ENCODE assay signal across 13 mouse cellular contexts in the genomic region with DNA sequence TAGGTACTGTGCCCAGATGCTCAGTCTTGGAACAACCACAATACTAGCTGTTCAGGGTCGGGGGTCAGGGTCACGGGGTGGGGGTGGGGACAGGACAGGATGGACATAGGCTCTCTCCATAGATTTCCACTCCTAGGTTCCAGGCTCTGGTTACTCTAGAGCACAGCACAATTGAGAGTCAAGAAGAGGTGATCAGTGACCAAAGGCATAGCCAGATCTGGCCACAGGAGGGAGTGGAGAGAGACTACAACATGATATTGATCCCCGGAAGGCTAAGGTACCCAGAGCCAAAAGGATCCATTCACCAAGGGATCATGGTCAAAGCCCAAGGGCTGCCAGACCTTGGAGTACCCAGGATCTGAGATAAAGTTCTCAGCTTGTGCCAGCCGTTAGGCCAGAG. TPM values are rescaled to one million over a fixed set of nuclear protein-coding genes. Genes with fewer than 3 reads are reported as not detected.
A peak's percentile ranks its signal among the peaks of the same experiment; 100 is the strongest.
DNase-seq lines count a peak whose midpoint lies in the region; ATAC-seq and TF ChIP-seq lines count a peak whose summit lies in the region.
"Had no signal": no experiment of that assay in that cellular context is flagged by ENCODE, and none has a peak within 500 bp of the region (broad histone marks: within the 10 kb centered on the region; RNA-seq: fewer than 3 reads in every experiment).

No protein-coding gene starts in this region.

- 46% methylated on average over 4 of the region's 4 CpGs for WGBS in forebrain, embryonic 12.5 days
- 55% methylated on average over 4 of the region's 4 CpGs for WGBS in hindbrain, embryonic 16.5 days
- 46% methylated on average over 4 of the region's 4 CpGs for WGBS in neural tube, embryonic 13.5 days

- peak overlapping the region; percentile 81 for H3K4me3 ChIP-seq in left cerebral cortex, adult 2 months
- H3K4me3 ChIP-seq in forebrain, embryonic 12.5 days (replicated peaks) = peak overlapping the region; percentile 65; the same call in 1 of the 2 replicates
- no peak overlapping the region; the same call in 1 of the 2 replicates for H3K4me3 ChIP-seq in hindbrain, embryonic 16.5 days (ENCODE audit: low read length)
- peak overlapping the region; percentile 69 for H3K4me3 ChIP-seq in neural tube, embryonic 13.5 days

- ATAC-seq in forebrain, embryonic 12.5 days (ENCODE audit: low FRiP score) = no peak
- no peak for ATAC-seq in hindbrain, embryonic 16.5 days
- ATAC-seq in neural tube, embryonic 13.5 days (ENCODE audit: low read depth) = no peak

- peak overlapping the region; percentile 84 for H3K27ac ChIP-seq in left cerebral cortex, adult 2 months
- H3K27ac ChIP-seq in forebrain, embryonic 12.5 days = no peak overlapping the region
- no peak overlapping the region for H3K27ac ChIP-seq in hindbrain, embryonic 16.5 days (ENCODE audit: low read depth, low read length)
- H3K27ac ChIP-seq in neural tube, embryonic 13.5 days (replicated peaks) = no peak overlapping the region

- peaks cover 54% of the 10 kb centered on the region for H3K4me1 ChIP-seq in forebrain, embryonic 12.5 days
- peaks cover 28% of the 10 kb centered on the region for H3K4me1 ChIP-seq in hindbrain, embryonic 16.5 days (ENCODE audit: control insufficient read depth, insufficient read depth, low read depth, low read length)
- peaks cover 61% of the 10 kb centered on the region for H3K4me1 ChIP-seq in neural tube, embryonic 13.5 days (replicated peaks)

- intact Hi-C loops in left cerebral cortex, adult 2 months (cut with DNase I) = loop anchor here (5.0 to 10.0 kb wide), 2 partner anchors 152 to 330 kb away; a partner anchor contains a TSS
- intact Hi-C loops in left cerebral cortex, postnatal 4 days (cut with DNase I) = loop anchor here (5.0 kb wide), 1 partner anchor 52 kb away; no protein-coding TSS in a partner anchor

- peak overlapping the region; percentile 79 for H3K4me2 ChIP-seq in forebrain, embryonic 12.5 days
- H3K4me2 ChIP-seq in hindbrain, embryonic 16.5 days (ENCODE audit: low read length) = peak overlapping the region; percentile 100; the same call in 1 of the 2 replicates
- peak overlapping the region; percentile 96 for H3K4me2 ChIP-seq in neural tube, embryonic 13.5 days

- peaks cover 99% of the 10 kb centered on the region for H3K27me3 ChIP-seq in forebrain, embryonic 12.5 days
- peaks cover 46% of the 10 kb centered on the region for H3K27me3 ChIP-seq in hindbrain, embryonic 16.5 days (replicated peaks; ENCODE audit: control insufficient read depth, insufficient read depth, low read length)
- H3K27me3 ChIP-seq in neural tube, embryonic 13.5 days = peaks cover 94% of the 10 kb centered on the region

- no peak; the same call in none of the 2 replicates for TF ChIP-seq CTCF in left cerebral cortex, adult 2 months (IDR thresholded peaks at IDR 0.05)

- H3K9me3 ChIP-seq in forebrain, embryonic 12.5 days = no peaks in the 10 kb centered on the region
- H3K9me3 ChIP-seq in hindbrain, embryonic 16.5 days (ENCODE audit: control insufficient read depth, low read length) = no peaks in the 10 kb centered on the region
- H3K9me3 ChIP-seq in neural tube, embryonic 13.5 days = no peaks in the 10 kb centered on the region

- H3K9ac ChIP-seq in forebrain, embryonic 12.5 days = 0 out of 2 replicates have a peak overlapping the region, but pooled peaks have one; percentile 61
- no peak overlapping the region; the same call in 1 of the 2 replicates for H3K9ac ChIP-seq in hindbrain, embryonic 16.5 days (ENCODE audit: low read depth, low read length)
- H3K9ac ChIP-seq in neural tube, embryonic 13.5 days = no peak overlapping the region

- H3K36me3 ChIP-seq in forebrain, embryonic 12.5 days (replicated peaks) = no peaks in the 10 kb centered on the region
- H3K36me3 ChIP-seq in hindbrain, embryonic 16.5 days (ENCODE audit: control insufficient read depth, insufficient read depth, low read length) = no peaks in the 10 kb centered on the region
- no peaks in the 10 kb centered on the region for H3K36me3 ChIP-seq in neural tube, embryonic 13.5 days

- DNase-seq in left cerebral cortex, adult 2 months (ENCODE audit: extremely low spot score in 1 of 2, low spot score in 2 of 2) = no peak
- no peak for DNase-seq in left cerebral cortex, postnatal 4 days
- no peak for DNase-seq in thymus, postnatal 25 days
- DNase-seq in thymus, postnatal 36 days = no peak
- DNase-seq: adrenal gland, postnatal 25 days; cerebellum, adult 11-12 months; kidney, adult 9 months; lung, adult 2 months; thymus, adult 2 months had no signal

RNA-seq across cellular contexts. Expression of a gene that starts 1.9 kb away (rescaled TPM):
- 100 to 1,000 TPM in 1 of 2 experiments, 10 to 100 TPM in 1; 99.5 to 113 TPM for total RNA-seq in left cerebral cortex, adult 2 months (2021)
- total RNA-seq in left cerebral cortex, postnatal 4 days (2021) = 10 to 100 TPM; 59.4 to 61.6 TPM
- polyA plus RNA-seq in forebrain, embryonic 12.5 days (2016; fragmentation: Nextera tagmentation; extraction: Ambion mirVana) = 5.2 and 7.9 TPM in 2 replicates
- 3.0 and 4.5 TPM in 2 replicates for polyA plus RNA-seq in hindbrain, embryonic 16.5 days (2015; fragmentation: Nextera tagmentation; extraction: Ambion mirVana)
- polyA plus RNA-seq in neural tube, embryonic 13.5 days (2015; fragmentation: Nextera tagmentation; extraction: Ambion mirVana) = 6.8 and 7.1 TPM in 2 replicates
- total RNA-seq: monocyte, adult 5-6 weeks had no signal

RNA-seq across cellular contexts. Expression of a gene that starts 46.0 kb away (rescaled TPM):
- total RNA-seq in left cerebral cortex, adult 2 months (2021) = under 1 TPM; 0.27 to 0.30 TPM
- total RNA-seq in left cerebral cortex, postnatal 4 days (2021) = 1 to 10 TPM in 1 of 2 experiments, under 1 TPM in 1; 0.46 to 1.3 TPM
- 11.4 and 14.4 TPM in 2 replicates for polyA plus RNA-seq in forebrain, embryonic 12.5 days (2016; fragmentation: Nextera tagmentation; extraction: Ambion mirVana)
- polyA plus RNA-seq in hindbrain, embryonic 16.5 days (2015; fragmentation: Nextera tagmentation; extraction: Ambion mirVana) = 1.5 and 1.6 TPM in 2 replicates
- 2.4 and 3.3 TPM in 2 replicates for polyA plus RNA-seq in neural tube, embryonic 13.5 days (2015; fragmentation: Nextera tagmentation; extraction: Ambion mirVana)
- total RNA-seq: monocyte, adult 5-6 weeks had no signal

RNA-seq across cellular contexts. Expression of a gene that starts 51.8 kb away (rescaled TPM):
- total RNA-seq in left cerebral cortex, adult 2 months (2021) = under 1 TPM in 1 of 2 experiments, not detected in 1; 0.14 TPM
- total RNA-seq in left cerebral cortex, postnatal 4 days (2021) = 1 to 10 TPM; 3.4 to 5.6 TPM
- polyA plus RNA-seq in forebrain, embryonic 12.5 days (2016; fragmentation: Nextera tagmentation; extraction: Ambion mirVana) = 10.1 and 11.3 TPM in 2 replicates
- 5.4 and 5.7 TPM in 2 replicates for polyA plus RNA-seq in hindbrain, embryonic 16.5 days (2015; fragmentation: Nextera tagmentation; extraction: Ambion mirVana)
- 8.6 and 11.2 TPM in 2 replicates for polyA plus RNA-seq in neural tube, embryonic 13.5 days (2015; fragmentation: Nextera tagmentation; extraction: Ambion mirVana)

RNA-seq across cellular contexts. Expression of a gene that starts 57.8 kb away (rescaled TPM):
- 10 to 100 TPM; 49.1 to 51.3 TPM for total RNA-seq in left cerebral cortex, adult 2 months (2021)
- total RNA-seq in left cerebral cortex, postnatal 4 days (2021) = 10 to 100 TPM; 55.5 to 60.4 TPM
- polyA plus RNA-seq in forebrain, embryonic 12.5 days (2016; fragmentation: Nextera tagmentation; extraction: Ambion mirVana) = 36.7 and 42.3 TPM in 2 replicates
- polyA plus RNA-seq in hindbrain, embryonic 16.5 days (2015; fragmentation: Nextera tagmentation; extraction: Ambion mirVana) = 76.5 and 83.2 TPM in 2 replicates
- 52.9 and 56.0 TPM in 2 replicates for polyA plus RNA-seq in neural tube, embryonic 13.5 days (2015; fragmentation: Nextera tagmentation; extraction: Ambion mirVana)
